Mouse (Mus musculus): ENCODE data around the gene Arpp19.

Arpp19 gene

GRCm38 (mm10) chr9:75038357-75038688 is 909 bp downstream of the Arpp19 start:
- DNase-seq (ENCODE audit: low spot score), result no peak

- no peak for DNase-seq (ENCODE audit: low spot score)
These were observed 3.2 kb downstream of the Arpp19 start for GRCm38 (mm10) chr9:75040566-75040965.

GRCm38 (mm10) chr9:75041840-75042525 is 4.6 kb downstream of the Arpp19 start:
- no peak for DNase-seq (ENCODE audit: low spot score)

GRCm38 (mm10) chr9:75043191-75043590 is 5.8 kb downstream of the Arpp19 start:
- DNase-seq (ENCODE audit: low spot score), result no peak

GRCm38 (mm10) chr9:75047079-75047478 is 9.7 kb downstream of the Arpp19 start:
- DNase-seq (ENCODE audit: low spot score), result no peak

- DNase-seq (ENCODE audit: low spot score), result no peak
These were observed 11.7 kb downstream of the Arpp19 start for GRCm38 (mm10) chr9:75049100-75049499.

- peak; percentile 28 for DNase-seq (ENCODE audit: low spot score)
These were observed 12.6 kb downstream of the Arpp19 start for GRCm38 (mm10) chr9:75050003-75050402.

GRCm38 (mm10) chr9:75051841-75052240 is 14.4 kb downstream of the Arpp19 start:
- DNase-seq (ENCODE audit: low spot score), result no peak

GRCm38 (mm10) chr9:75055046-75055445 is 17.6 kb downstream of the Arpp19 start:
- DNase-seq (ENCODE audit: low spot score), result no peak

GRCm38 (mm10) chr9:75064678-75065331 is 27.4 kb downstream of the Arpp19 start:
- no peak for DNase-seq (ENCODE audit: low spot score)

GRCm38 (mm10) chr9:75070457-75071028 is 33.1 kb downstream of the Arpp19 start, which contains the start of gene Myo5a:
Gene Myo5a, plus strand, starts transcription at chr9:75071015.
- no peak for DNase-seq (ENCODE audit: low spot score)

GRCm38 (mm10) chr9:75071029-75071705 is 33.8 kb downstream of the Arpp19 start:
- peak; percentile 82 for DNase-seq (ENCODE audit: low spot score)

- no peak for DNase-seq (ENCODE audit: low spot score)
These were observed 34.3 kb downstream of the Arpp19 start for GRCm38 (mm10) chr9:75071706-75072192.

- no peak for DNase-seq (ENCODE audit: low spot score)
These were observed 34.9 kb downstream of the Arpp19 start for GRCm38 (mm10) chr9:75072361-75072760.

- no peak for DNase-seq (ENCODE audit: low spot score)
These were observed 39.8 kb downstream of the Arpp19 start for GRCm38 (mm10) chr9:75077191-75077590.

GRCm38 (mm10) chr9:75085242-75085824 is 47.9 kb downstream of the Arpp19 start:
- DNase-seq (ENCODE audit: low spot score), result no peak

GRCm38 (mm10) chr9:75087823-75088222 is 50.4 kb downstream of the Arpp19 start:
- no peak for DNase-seq (ENCODE audit: low spot score)

GRCm38 (mm10) chr9:75089285-75089684 is 51.9 kb downstream of the Arpp19 start:
- DNase-seq (ENCODE audit: low spot score), result no peak

GRCm38 (mm10) chr9:75092134-75092533 is 54.7 kb downstream of the Arpp19 start:
- DNase-seq (ENCODE audit: low spot score), result no peak

- no peak for DNase-seq (ENCODE audit: low spot score)
These were observed 57.3 kb downstream of the Arpp19 start for GRCm38 (mm10) chr9:75094762-75095161.

- no peak for DNase-seq (ENCODE audit: low spot score)
These were observed 61.5 kb downstream of the Arpp19 start for GRCm38 (mm10) chr9:75098937-75099336.

GRCm38 (mm10) chr9:75100157-75100781 is 62.9 kb downstream of the Arpp19 start:
- DNase-seq (ENCODE audit: low spot score), result no peak
